Mouse (Mus musculus) bone marrow, adult 2 months (tissue): ENCODE results near the gene Tmem200a. TPM values are rescaled to one million over a fixed set of nuclear protein-coding genes. Genes with fewer than 3 reads are reported as not detected.
"Not testable (repeated sequence)": the region's sequence is repeated elsewhere in the genome, so short reads cannot be mapped to it uniquely, and the experiment has no call there.

Experiments used
- H3K27ac ChIP-seq: fragments of 200-500 bp; 2 replicates; pipeline ENCODE4 v1.5.1; 2012; ENCODE audit warnings: low read depth, mild to moderate bottlenecking, control low read depth, inconsistent platforms, low read length; ENCODE audit not compliant: control insufficient read depth, poor library complexity, insufficient read depth
- H3K4me1 ChIP-seq: fragments of 200-500 bp; 2 replicates; pipeline ENCODE4 v1.6.1; 2011; ENCODE audit warnings: low read length; ENCODE audit not compliant: control insufficient read depth, insufficient read depth
- H3K4me3 ChIP-seq: fragments of 200-500 bp; replicated peaks from 2 replicates; pipeline ENCODE3; 2011; ENCODE audit warnings: mild to moderate bottlenecking, low read depth, low read length, control low read depth; ENCODE audit not compliant: control insufficient read depth
- CTCF ChIP-seq: fragments of 200-500 bp; IDR thresholded peaks from 2 replicates; pipeline ENCODE4 v1.5.1; 2011; ENCODE audit warnings: low read length, control low read depth; ENCODE audit not compliant: control insufficient read depth, insufficient read depth
- POLR2A ChIP-seq: fragments of 200-500 bp; IDR thresholded peaks from 2 replicates; pipeline ENCODE4 v1.6.1; 2011; ENCODE audit warnings: low read depth, mild to moderate bottlenecking, control low read depth, low read length, borderline replicate concordance; ENCODE audit not compliant: control insufficient read depth
- WGBS: fragments of 180-500 bp; shearing (Covaris S2); methylation state at CpG from one replicate; pipeline ENCODE4 v1.1.7; 2018; 5-methylcytosine and 5-hydroxymethylcytosine counted together
- polyA plus RNA-seq: library from polyadenylated mRNA; stranded (reverse); fragments of >200 nt; gene quantifications from 2 replicates; pipeline ENCODE4 v1.2.4, GENCODE M21; 2011; ENCODE audit warnings: low replicate concordance; ENCODE audit not compliant: missing spikeins, insufficient read depth, insufficient read length

Gene Tmem200a
- polyA plus RNA-seq, 1 experiment: not detected

DNA sequence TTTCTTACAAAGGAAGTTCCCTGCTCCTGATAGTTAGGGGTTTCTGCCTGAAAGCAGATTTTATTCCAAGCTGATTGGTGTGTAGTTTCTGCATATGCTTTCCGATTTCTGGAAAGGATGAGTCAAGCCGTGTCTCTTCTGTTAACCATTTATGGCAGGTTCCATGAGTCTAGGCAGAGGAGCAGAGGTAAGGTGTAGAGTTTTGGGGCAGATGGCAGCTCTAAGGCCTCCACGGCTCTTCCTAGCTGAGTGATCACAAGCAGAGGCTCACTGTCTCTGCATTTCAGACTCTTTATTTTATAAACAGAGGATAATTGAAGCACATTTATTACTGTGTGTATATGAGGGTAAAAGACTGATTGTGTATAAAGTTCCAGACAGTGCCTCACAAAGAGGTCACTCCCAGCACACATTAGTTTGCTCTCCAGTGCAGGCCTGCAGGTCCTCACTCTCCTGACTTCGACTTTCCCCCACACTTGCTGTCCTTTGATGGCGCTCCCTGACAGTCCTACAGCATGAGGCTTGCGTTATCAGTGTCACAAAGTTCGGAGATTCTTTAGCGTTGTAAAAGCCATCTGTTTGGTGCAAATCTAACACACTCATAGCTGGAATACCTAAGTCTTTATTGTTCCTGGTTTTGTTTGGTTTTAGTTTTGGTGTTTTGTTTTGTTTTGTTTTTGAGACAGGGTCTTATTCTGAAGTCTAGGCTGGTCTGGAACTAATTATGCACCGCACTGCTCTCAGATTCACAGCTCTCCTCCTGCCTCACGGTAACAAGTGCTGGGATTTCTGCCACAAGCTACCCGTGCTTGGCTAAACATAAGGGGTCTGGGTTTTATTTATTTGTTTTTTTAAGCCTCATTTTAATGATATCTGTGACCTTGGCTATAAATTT is 151.1 kb downstream of the Tmem200a start:
- no peak for TF ChIP-seq CTCF
- TF ChIP-seq POLR2A: no peak
- Histone ChIP-seq H3K27ac (no peak overlapping the region), H3K4me3 (no peak overlapping the region), H3K4me1 (no peaks in the 10 kb centered on the region)
- 63% methylated on average over 11 of the region's 11 CpGs for WGBS

DNA sequence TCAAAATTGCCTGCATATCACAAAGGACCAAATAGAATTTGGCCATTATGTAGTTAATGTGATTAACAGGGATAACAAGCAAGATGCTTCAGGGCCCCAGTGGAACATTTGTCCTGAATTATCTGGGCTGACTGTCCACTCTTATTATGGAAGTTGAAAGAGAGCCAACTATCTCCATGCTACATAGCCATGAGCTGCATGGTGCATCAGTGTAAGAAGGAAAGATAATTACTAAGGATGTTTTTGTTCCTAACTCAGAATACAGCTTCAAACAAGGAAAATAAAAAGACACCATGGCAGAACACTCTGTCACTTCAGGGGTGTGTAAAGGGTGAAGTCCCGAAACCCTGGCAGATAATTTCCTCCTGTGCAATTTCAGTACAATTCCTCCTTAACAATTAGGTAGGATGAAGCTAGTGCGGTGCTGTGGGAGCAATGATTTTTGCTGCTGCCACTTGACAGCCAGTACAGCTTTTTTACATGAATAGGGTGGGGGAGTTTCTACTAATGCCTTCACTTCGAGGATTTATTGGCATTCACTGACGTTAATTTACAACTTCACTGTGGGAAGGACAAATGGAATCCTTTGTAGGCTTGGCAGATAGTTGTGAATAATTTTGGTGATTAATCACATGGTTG is 158.1 kb downstream of the Tmem200a start:
- no peak for TF ChIP-seq CTCF
- TF ChIP-seq POLR2A: no peak
- Histone ChIP-seq H3K27ac (no peak overlapping the region), H3K4me1 (no peaks in the 10 kb centered on the region), H3K4me3 (no peak overlapping the region)
- 50% methylated on average over 4 of the region's 4 CpGs for WGBS

DNA sequence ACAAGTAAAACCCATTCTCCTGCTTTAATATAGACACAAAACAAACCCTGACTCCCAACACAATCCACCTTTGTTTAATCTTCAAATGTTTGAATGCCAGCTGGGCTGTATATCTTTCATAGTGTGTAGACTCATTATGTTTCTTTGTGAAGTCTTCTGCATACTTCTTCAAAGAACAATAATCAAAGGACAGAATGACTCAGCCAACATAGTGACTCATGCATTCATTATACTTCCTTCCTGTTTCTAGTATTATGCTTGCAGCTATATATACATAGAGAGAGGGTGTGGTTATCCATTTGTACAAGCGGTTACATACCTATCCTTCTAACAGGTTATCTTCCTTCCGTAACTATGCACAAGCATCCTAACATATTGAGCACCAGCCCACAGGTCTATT is 160.7 kb downstream of the Tmem200a start:
- 42% methylated on average over 2 of the region's 2 CpGs for WGBS
- no peaks in the 10 kb centered on the region for H3K4me1 ChIP-seq
- no peak overlapping the region for H3K27ac ChIP-seq
- no peak overlapping the region for H3K4me3 ChIP-seq
- no peak for TF ChIP-seq CTCF
- TF ChIP-seq POLR2A: no peak

DNA sequence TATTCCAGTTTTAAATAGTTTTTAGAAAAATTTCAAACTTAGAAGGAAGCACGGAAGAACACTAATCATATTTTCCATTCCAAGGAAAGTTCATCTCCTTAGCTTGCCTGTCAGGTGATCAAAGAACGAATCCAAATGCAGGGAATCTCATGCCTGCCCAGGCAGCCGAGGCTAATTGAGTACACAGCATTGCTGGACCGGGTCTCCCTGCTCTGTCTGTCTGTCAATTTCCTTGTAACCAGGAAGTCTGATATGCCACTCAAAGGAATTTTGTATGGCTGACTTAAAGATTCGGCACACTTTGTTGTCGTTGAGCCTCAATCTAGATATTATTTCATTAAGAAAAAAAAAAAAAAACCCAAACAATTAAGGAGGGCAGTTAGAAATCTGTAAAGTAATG is 168.6 kb downstream of the Tmem200a start:
- H3K4me1 ChIP-seq: no peaks in the 10 kb centered on the region
- no peak overlapping the region for H3K27ac ChIP-seq
- WGBS: 70% methylated on average over 6 of the region's 6 CpGs
- no peak overlapping the region for H3K4me3 ChIP-seq
- TF ChIP-seq POLR2A (no peak), CTCF (no peak)

DNA sequence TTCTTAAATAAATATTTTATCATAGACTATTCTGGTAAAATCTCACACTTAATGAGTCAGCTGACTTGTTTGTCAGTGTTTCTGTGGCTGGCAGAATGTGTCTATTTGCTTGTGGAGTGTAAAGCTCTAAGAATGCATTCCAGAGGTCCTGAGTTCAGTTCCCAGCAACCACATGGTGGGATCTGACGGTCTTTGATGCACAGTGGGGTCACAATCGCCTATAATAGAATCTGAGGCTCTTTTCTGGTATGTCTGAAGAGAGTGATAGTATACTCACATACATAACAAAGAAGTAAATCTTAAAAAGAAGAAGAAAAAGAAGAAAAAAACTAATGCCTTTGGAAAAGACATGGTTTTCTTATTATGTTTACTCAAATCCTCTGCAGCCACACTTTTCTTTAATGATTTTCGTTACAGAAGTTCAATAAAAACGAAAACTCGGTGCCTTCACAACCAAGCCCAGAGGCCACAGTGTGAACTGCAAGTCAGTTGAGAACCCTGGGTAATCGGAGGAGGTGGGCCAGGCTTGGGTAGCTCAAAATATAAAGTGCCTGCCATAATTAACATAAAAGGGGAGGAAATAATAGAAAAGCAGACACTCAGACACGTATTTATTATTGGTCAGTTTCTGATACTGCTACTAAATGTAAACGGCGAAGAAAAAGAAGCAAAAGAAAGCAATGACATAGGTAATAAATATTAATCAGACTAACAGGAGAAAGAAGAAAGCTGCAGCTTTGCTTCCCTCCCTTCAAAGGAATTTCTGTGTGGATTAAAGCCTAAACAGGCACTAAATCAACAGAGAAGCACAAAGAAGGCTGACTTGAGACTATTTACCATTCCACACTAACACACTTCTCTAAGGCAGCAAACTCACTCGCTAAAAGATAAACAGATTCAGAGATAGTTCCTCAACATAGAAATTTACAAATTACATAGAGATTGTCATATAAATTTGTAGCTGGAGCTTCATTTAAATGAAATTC is 170.5 kb downstream of the Tmem200a start:
- H3K4me3 ChIP-seq: no peak overlapping the region
- TF ChIP-seq POLR2A (no peak), CTCF (no peak)
- WGBS: 69% methylated on average over 10 of the region's 10 CpGs
- no peak overlapping the region for H3K27ac ChIP-seq
- H3K4me1 ChIP-seq: no peaks in the 10 kb centered on the region

DNA sequence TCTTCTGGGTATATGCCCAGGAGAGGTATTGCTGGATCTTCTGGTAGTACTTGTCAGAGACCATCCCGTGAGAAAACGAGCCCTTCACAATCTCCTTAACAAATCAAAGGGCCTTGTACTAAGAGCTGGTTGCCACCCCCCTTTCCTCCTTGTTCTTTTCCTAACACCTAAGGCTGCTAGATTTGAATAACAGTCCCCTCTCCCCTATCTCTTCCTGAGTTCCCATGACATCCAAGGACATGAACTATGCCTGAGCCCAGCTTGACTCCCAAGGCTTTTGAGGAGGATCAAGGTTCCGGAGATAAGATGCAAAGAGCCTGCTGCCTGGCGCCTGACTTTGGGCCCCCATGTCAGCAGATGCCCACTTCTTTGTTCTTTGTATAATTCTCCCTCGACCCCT is 184.7 kb downstream of the Tmem200a start:
- WGBS: 72% methylated on average over 5 of the region's 5 CpGs
- H3K4me1 ChIP-seq, H3K4me3 ChIP-seq, H3K27ac ChIP-seq: not testable (repeated sequence)

DNA sequence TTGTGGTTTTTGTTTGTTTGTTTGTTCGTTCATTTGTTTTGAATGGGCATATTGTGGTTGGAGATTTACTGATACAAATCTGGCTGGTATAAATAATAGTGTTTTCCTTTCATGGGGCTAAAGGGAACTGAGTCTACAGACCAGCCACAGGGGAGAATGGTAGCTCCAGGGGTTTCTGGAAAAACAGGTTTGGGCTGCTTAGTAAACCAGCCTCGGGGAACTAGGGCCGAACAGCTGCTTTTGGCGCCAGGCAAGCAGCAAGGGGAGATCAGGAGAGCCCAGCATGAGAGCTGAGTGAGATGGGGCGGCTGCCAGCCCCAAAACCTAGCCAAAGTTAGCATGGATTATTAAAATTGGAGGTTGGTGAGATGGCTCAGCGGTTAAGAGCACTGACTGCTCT is 191.6 kb downstream of the Tmem200a start:
- WGBS: 49% methylated on average over 6 of the region's 6 CpGs
- no peak overlapping the region for H3K27ac ChIP-seq

DNA sequence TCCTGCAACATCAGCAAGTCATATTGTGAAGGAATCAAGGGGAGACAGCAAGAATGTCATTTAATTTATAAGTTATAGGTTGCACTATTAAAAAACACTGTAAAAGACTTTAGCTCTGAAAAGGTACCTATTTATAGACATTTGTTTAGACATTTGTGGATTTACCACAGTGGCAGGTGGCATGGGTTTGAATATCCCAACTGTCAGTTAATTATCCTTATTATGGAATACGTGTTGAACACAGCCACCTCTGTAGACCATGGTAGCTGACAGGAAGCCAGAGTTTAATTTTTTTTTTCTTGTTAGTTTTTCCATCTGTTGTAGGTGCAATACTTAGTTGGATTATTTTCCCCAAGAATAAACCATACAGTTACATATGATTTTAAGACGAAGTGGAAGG is 194.3 kb downstream of the Tmem200a start:
- H3K27ac ChIP-seq: no peak overlapping the region
- no peak for TF ChIP-seq POLR2A
- no peak for TF ChIP-seq CTCF
- no peak overlapping the region for H3K4me3 ChIP-seq
- no peaks in the 10 kb centered on the region for H3K4me1 ChIP-seq
- 80% methylated on average over 2 of the region's 2 CpGs for WGBS

More for the DNA sequence above, 191.6 kb downstream of the Tmem200a start:
- TF ChIP-seq POLR2A (no peak), CTCF (no peak)
- Histone ChIP-seq H3K4me3 (no peak overlapping the region), H3K4me1 (no peaks in the 10 kb centered on the region)
